Mouse (Mus musculus): ENCODE measurements around the gene Piezo1. TPM values are rescaled to one million over a fixed set of nuclear protein-coding genes. Genes with fewer than 3 reads are reported as not detected.
A peak's percentile ranks its signal among the peaks of the same experiment; 100 is the strongest.

Piezo1 gene
- total RNA-seq, 2 experiments from 2014 or later = 27.4 to 30.0 TPM

DNA sequence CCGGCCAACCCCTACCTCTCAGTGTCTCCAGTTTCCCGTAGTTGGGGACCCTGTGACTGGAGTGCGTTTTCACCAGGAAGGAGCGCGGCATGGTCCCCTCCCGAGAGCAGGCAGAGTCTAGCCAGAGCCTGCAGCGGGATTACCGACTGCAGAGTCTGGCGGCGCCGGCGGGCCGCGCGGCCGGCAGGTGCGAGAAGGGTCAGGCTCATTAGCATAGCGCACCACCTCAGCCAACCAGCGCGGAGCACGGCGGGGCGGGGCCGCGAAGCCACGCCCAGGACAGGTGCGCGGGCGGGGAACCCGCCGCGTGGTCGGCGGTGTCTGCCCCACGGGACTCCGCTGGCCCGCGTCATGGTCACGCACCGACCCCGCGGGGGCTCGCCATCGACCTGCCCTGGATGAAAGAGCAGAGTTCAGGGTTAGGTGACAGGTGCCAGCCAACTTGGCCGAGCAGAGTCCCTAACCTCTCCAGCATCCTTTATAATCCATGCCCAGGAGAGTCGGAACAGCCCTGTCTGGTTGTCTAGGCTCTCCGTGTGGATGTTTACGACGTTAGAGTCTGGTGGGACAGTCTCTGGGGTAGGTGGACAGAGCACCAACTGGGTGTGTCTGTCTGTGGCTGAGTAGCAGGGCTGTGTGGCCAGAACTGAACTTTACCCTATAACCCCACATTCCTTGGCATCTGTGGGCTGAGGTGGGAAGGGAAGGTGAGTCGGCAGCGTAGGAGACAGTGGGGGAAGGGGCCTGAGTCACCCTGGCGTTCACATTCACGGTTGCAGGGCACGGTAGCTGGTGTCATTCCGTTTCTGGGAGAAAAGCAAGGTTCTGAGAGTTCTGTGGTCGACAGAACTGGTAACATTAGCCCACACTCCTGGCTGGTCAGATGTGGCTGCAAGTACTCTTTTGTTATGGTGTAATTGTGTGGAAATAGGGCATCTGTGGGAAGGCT is 90.3 kb downstream of the Piezo1 start, which contains the start of gene Snai3:
Gene Snai3, minus strand, starts transcription at position 210 of the 949 bp plus-strand sequence.
- peak; percentile 64 for ATAC-seq (ENCODE audit: poor library complexity, severe bottlenecking)

GRCm38 (mm10) chr8:122459990-122460389 is 91.1 kb downstream of the Piezo1 start:
- no peak for ATAC-seq (ENCODE audit: poor library complexity, severe bottlenecking)

DNA sequence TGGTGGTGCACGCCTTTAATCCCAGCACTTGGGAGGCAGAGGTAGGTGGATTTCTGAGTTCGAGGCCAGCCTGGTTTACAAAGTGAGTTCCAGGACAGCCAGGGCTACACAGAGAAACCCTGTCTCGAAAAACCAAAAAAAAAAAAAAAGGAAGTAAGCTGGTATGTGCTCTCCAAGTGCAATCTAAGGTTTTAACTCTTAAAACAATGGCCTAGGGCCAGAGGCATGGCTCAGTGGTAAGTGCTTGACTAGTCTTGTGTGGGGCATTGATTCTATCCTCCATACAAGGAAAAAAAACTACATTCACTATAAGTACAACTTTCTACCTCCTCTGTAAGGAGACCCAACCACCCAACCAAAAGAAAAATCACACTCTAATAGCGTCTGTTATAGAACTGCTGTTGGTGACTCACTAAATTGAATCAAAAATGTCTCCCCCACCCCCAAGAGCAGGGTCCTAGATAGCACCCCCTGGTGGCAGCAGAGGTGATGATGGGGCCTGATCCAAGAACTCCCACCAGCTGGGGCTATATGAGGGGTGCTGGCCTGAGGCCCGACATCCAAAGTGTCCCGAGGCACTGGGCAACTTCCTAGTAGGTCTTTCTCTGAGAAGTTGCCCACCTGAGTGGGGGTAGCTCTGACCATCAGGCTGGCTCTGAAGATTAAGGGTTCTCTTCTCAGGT is 91.8 kb downstream of the Piezo1 start:
- ATAC-seq (ENCODE audit: poor library complexity, severe bottlenecking) = no peak

DNA sequence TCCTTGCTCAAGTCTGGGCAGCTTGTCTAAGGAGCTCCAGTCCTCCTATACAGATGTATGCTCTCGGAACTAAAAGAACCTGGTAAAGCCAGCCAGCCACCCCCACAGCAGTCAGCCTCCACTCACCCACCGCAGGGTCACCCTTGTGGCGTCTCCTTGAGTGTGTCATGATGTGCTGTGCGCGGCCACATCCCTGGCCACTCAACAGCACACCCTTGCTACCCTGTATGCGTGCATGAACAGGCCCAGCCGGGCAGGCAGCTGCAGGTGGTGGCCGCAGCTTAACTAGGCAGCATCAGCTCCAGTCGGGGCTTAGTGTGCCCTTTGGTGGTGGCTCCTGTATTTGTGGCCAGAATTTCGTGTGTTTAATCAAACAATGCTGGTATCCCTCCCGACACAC is 94.0 kb downstream of the Piezo1 start:
- no peak for ATAC-seq (ENCODE audit: poor library complexity, severe bottlenecking)

GRCm38 (mm10) chr8:122454409-122454808 is 96.7 kb downstream of the Piezo1 start:
- peak; percentile 39 for ATAC-seq (ENCODE audit: poor library complexity, severe bottlenecking)

DNA sequence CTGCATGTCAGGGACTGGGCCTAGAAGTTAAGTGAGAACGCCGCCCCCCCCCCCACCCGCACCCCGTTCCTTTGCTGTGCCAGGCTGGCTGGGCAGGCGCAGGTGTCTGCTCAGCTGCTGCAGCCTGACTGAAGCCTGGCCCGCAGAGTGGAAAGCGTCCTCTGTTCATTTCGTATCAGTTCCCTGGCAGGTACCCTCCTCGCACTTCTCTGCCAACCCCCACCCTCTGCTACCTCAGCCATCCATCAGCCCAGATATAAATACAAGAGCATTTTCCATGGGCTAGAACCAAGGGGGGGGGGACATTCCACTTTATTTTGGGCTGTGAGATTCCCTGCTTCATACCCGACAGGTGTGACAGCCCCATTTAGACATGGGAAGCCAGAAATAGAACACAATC is 99.0 kb downstream of the Piezo1 start:
- ATAC-seq (ENCODE audit: poor library complexity, severe bottlenecking) = no peak

DNA sequence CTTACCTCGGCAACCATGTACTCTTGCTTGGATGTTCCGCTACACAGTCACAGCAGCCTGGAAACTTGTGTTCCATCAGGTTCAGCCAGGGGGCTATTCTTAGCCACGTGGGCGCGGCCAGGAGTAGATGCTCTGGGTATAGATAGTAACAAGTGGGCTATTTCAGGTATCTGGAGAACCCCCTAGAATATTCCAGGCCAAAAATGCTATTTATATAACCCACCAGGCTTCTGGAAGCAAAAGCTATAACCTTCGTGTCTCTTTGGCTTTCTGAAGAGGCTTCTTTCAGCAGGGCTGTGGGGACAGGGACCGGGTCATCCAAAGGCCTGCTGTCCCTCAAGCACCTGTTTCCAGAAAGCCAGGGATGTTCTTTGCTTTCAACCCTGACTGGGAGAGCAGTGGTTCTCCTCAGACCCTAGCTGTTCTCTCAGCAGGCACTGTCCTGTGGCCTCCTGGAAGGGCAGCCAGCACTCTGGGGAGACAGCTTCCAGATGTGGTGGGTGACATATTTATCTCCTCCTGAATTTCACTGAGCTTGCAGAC is 99.9 kb downstream of the Piezo1 start:
- ATAC-seq (ENCODE audit: poor library complexity, severe bottlenecking) = no peak

GRCm38 (mm10) chr8:122445203-122445602 is 105.9 kb downstream of the Piezo1 start:
- ATAC-seq (ENCODE audit: poor library complexity, severe bottlenecking) = no peak

DNA sequence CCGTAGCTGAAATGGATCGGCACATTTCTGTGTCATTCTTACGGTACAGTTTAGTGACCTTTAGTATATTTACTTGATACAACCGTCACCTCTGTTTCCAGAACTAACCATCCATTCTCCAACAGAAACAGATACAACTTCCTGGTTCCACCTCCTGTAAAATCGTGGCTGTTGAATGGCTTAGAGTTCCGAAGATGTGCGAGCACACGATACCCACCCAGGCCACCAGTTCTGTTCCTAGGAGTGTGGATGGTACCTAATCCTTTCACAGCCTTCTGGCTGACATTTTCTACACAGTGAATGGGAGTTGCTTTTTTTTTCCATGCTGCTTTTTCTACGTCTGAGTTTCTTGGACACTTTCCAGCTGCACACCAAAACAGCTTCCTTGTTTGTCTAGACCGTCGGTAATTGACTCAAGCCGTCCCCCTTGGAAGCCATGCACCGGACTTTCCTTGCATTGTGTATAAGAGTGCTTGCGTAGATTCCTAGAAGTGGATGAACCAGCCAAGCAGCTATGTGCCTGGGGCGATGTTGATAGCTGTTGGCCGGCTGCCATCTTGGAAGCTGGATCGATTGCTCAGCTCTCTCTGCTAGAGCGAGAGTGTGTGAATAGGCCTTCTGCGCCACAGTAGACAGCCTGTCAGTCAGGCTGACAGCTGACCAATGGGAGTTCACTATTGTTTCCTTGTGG is 106.9 kb downstream of the Piezo1 start:
- ATAC-seq (ENCODE audit: poor library complexity, severe bottlenecking) = peak; percentile 43

GRCm38 (mm10) chr8:122443262-122444006 is 107.7 kb downstream of the Piezo1 start, which contains the start of gene Mvd:
Gene Mvd, minus strand, starts transcription at chr8:122443422.
- ATAC-seq (ENCODE audit: poor library complexity, severe bottlenecking) = peak; percentile 91

GRCm38 (mm10) chr8:122442781-122443180 is 108.3 kb downstream of the Piezo1 start:
- peak; percentile 2; the same call in 1 of the 2 replicates for ATAC-seq (ENCODE audit: poor library complexity, severe bottlenecking)

DNA sequence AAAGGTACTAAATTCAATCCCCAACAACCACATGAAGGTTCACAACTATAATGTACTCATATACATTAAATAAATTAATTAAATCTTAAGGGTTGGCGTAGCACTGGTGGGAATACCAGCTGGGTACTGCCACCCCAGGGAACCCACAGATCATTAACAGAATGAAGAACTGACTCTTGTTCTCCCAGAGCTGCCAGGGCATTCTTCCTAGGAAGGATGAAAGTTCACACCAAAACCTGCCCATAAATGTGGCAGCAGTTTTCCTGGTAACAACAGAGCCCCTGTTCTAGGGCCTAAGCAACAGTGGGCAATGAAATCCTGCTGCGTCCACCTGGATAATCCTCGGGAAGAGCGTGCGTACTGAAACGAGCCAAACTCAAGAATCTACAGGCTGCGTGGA is 108.8 kb downstream of the Piezo1 start:
- no peak for ATAC-seq (ENCODE audit: poor library complexity, severe bottlenecking)

GRCm38 (mm10) chr8:122441326-122441725 is 109.8 kb downstream of the Piezo1 start:
- no peak for ATAC-seq (ENCODE audit: poor library complexity, severe bottlenecking)

- no peak for ATAC-seq (ENCODE audit: poor library complexity, severe bottlenecking)
Measured at GRCm38 (mm10) chr8:122439336-122439735, 111.8 kb downstream of the Piezo1 start.

DNA sequence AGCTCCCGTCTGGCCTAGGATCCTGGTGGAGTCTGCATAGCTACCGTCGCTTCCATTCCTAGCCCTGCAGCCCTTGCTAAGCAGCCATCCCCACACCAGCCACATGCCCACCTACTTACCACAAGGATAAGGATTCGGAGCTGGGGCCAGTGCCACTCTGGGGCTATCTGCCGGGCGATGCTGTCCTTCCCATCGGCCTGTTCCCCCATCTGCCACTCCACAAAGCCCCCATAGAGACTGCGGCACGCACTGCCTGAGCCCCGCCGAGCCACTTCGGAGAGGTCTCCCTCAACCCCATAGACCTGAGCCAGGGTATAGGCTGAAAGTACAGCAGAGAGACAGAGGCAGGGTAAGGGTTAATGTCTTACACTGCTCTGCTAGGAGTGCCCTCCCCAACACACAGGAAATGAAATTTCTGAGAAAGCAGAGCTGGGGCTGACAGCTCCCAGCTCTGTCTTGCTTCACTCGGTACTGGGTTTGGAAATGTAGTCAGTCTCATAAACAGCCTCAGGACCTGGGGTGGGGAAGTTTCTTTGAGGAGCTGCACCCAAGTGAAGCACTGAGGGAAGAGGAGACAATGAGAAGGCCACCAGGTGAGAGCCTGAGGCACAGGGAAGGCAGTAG is 113.3 kb downstream of the Piezo1 start:
- peak; percentile 71 for ATAC-seq (ENCODE audit: poor library complexity, severe bottlenecking)

- peak; percentile 17; the same call in 1 of the 2 replicates for ATAC-seq (ENCODE audit: poor library complexity, severe bottlenecking)
Measured at GRCm38 (mm10) chr8:122436586-122437125, 114.5 kb downstream of the Piezo1 start.

DNA sequence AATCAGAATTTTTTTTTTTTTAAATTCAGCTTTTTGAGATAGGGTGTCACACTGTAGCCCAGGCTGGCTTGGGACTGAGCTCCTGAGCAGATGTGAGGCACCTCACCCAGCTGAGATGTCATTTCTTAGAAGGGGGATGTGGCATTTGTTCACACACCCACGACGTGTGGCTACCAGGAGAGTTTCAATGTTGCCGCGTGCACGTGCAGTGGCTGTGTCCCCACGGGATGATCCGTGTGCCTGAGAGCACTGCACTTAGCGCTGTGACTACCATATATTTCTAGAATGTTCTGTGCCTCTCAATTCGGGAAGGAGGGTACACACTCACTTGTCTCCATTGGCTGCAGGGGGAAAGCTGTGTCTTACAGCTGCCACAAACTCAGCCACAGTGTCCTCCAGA is 115.0 kb downstream of the Piezo1 start:
- no peak for ATAC-seq (ENCODE audit: poor library complexity, severe bottlenecking)

GRCm38 (mm10) chr8:122435375-122435774 is 115.8 kb downstream of the Piezo1 start:
- ATAC-seq (ENCODE audit: poor library complexity, severe bottlenecking) = no peak

DNA sequence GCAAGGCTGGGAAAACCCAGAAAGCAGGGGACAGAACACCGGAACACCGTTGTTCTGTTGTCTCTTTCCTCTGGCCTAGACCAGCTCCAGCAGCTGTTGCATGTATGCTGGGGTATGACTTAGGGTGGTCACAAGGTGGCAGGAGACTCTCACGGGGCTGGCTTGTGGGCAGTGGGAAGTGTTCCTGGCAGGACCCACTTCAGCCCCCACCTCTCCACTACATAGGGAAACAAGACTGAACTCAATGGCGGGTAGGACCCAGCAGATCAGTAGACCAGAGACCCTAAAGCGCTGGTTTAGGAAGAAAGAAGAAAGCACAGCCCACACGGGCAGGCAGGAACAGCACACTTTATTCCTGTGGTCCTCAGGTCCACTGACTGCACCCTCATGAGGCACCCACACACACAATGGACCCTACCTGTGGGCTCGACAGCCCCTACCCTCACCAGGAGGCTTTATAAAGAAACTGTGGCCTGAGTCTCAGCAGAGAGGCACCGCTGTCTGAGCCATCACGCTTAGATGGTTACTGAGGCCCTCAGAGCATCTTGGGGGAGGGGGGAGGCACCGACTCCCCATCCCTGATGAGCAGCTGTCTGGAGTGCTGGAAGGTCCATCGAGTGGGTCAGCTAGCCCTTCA is 117.7 kb downstream of the Piezo1 start:
- ATAC-seq (ENCODE audit: poor library complexity, severe bottlenecking) = 0 out of 2 replicates have a peak, but pooled peaks have one; percentile 2

Data from megakaryocyte, adult 5-6 weeks (primary cell).